Mouse (Mus musculus): ENCODE results near the gene Prdx2.
A peak's percentile ranks its signal among the peaks of the same experiment; 100 is the strongest.

GRCm38 (mm10) chr8:84985684-84986378 lies 16.4 kb downstream of the Prdx2 start:
- TF ChIP-seq CTCF (IDR thresholded peaks at IDR 0.05; ENCODE audit: low read depth) (peak; percentile 8; the same call in 1 of the 2 replicates), EP300 (optimal IDR thresholded peaks at IDR 0.05) (peak; percentile 41)

Data from stomach, postnatal 0 days (tissue).